Mouse (Mus musculus) limb, embryonic 11.5 days (tissue): ENCODE measurements around the gene R3hdm4. TPM values are rescaled to one million over a fixed set of nuclear protein-coding genes. Genes with fewer than 3 reads are reported as not detected.

ENCODE experiments used
- ATAC-seq: fragments of 200-750 bp; cut with Nextera tagmentation; 2 replicates; pipeline ENCODE4 v1.8.0; 2017; ENCODE audit warnings: low read depth; ENCODE audit not compliant: insufficient number of reproducible peaks, low FRiP score, low TSS enrichment
- DNase-seq: peaks from one replicate; pipeline ENCODE4 v3.0.0-alpha.2; 2015; ENCODE audit warnings: low spot score
- H3K27ac ChIP-seq: fragments of 300-500 bp; sonication (generic); replicated peaks from 2 replicates; pipeline ENCODE4 v1.5.1; 2014; ENCODE audit warnings: low read depth, mild to moderate bottlenecking, low read length
- H3K27me3 ChIP-seq: fragments of 300-500 bp; sonication (generic); 2 replicates; pipeline ENCODE4 v1.6.1; 2014; ENCODE audit warnings: mild to moderate bottlenecking, low read length, mixed read lengths; ENCODE audit not compliant: control insufficient read depth, insufficient read depth
- H3K36me3 ChIP-seq: fragments of 300-500 bp; sonication (generic); 2 replicates; pipeline ENCODE4 v1.6.1; 2014; ENCODE audit warnings: mild to moderate bottlenecking, low read length, moderate library complexity, mixed read lengths; ENCODE audit not compliant: control insufficient read depth, insufficient read depth
- H3K4me1 ChIP-seq: fragments of 300-500 bp; sonication (generic); 2 replicates; pipeline ENCODE4 v1.6.1; 2014; ENCODE audit warnings: low read length, mixed read lengths; ENCODE audit not compliant: control insufficient read depth, insufficient read depth
- H3K4me2 ChIP-seq: fragments of 300-500 bp; sonication (generic); 2 replicates; pipeline ENCODE4 v1.6.1; 2014; ENCODE audit warnings: low read depth, mild to moderate bottlenecking, moderate library complexity; ENCODE audit not compliant: severe bottlenecking
- H3K4me3 ChIP-seq: fragments of 300-500 bp; sonication (generic); 2 replicates; pipeline ENCODE4 v1.5.1; 2014; ENCODE audit warnings: low read depth, low read length
- H3K9ac ChIP-seq: fragments of 300-500 bp; sonication (generic); 2 replicates; pipeline ENCODE4 v1.6.1; 2014; ENCODE audit warnings: mild to moderate bottlenecking, low read length
- H3K9me3 ChIP-seq: fragments of 300-500 bp; sonication (generic); 2 replicates; pipeline ENCODE4 v1.6.1; 2016; ENCODE audit warnings: low read length; ENCODE audit not compliant: control insufficient read depth
- WGBS: fragments of 180-500 bp; shearing (Covaris S2); extraction: QIAGEN DNeasy Blood & Tissue Kit; methylation state at CpG from one replicate; pipeline ENCODE4 v1.1.7; 2014; 5-methylcytosine and 5-hydroxymethylcytosine counted together
- microRNA-seq: library from miRNA; unstranded; fragments of <30 nt; microRNA quantifications from one replicate; pipeline ENCODE4, GENCODE M21; 2016
- polyA plus RNA-seq: library from polyadenylated mRNA; unstranded; fragments of >200 nt; fragmentation: Nextera tagmentation; extraction: Ambion mirVana; gene quantifications from 2 replicates; pipeline ENCODE4 v1.2.1, GENCODE M21; 2014

The R3hdm4 gene
- polyA plus RNA-seq, 1 experiment from 2014 or later, result 133 TPM

- Histone ChIP-seq H3K27ac (no peak overlapping the region; the same call in 1 of the 2 replicates), H3K36me3 (peaks cover 61% of the 10 kb centered on the region), H3K4me1 (peaks cover 27% of the 10 kb centered on the region), H3K4me2 (no peak overlapping the region), H3K9me3 (no peaks in the 10 kb centered on the region), H3K9ac (no peak overlapping the region), H3K4me3 (no peak overlapping the region), H3K27me3 (no peaks in the 10 kb centered on the region)
- no peak for DNase-seq
- WGBS, result 94% methylated on average over 26 of the region's 26 CpGs
- no peak for ATAC-seq
Observed at GRCm38 (mm10) chr10:79860079-79860911, 60.7 kb downstream of the R3hdm4 start.

Small RNA genes lying within 50 kb of the gene (microRNA-seq; reads per million reads assigned to microRNA genes)
- gene Mir6910, result not detected

Other genes starting within 250 kb of the R3hdm4 start
- gene Cdc34, start 239.0 kb downstream of the R3hdm4 start, polyA plus RNA-seq, result 171 and 175 TPM in 2 replicates
- 0.45 and 0.94 TPM in 2 replicates for gene Gzmm, start 232.2 kb downstream of the R3hdm4 start, polyA plus RNA-seq
- 633 and 674 TPM in 2 replicates for gene Bsg, start 216.7 kb downstream of the R3hdm4 start, polyA plus RNA-seq
- not detected in 2 replicates for gene Hcn2, start 204.6 kb downstream of the R3hdm4 start, polyA plus RNA-seq
- gene Polrmt, start 174.6 kb downstream of the R3hdm4 start, polyA plus RNA-seq, result 32.2 and 36.1 TPM in 2 replicates
- gene Fgf22, start 166.1 kb downstream of the R3hdm4 start, polyA plus RNA-seq, result 0.17 and 0.33 TPM in 2 replicates
- gene Rnf126, start 154.3 kb downstream of the R3hdm4 start, polyA plus RNA-seq, result 112 and 118 TPM in 2 replicates
- gene Fstl3, start 143.9 kb downstream of the R3hdm4 start, polyA plus RNA-seq, result 1.8 and 1.9 TPM in 2 replicates
- not detected in 2 replicates for gene Prss57, start 130.2 kb downstream of the R3hdm4 start, polyA plus RNA-seq
- 108 and 109 TPM in 2 replicates for gene Palm, start 127.6 kb downstream of the R3hdm4 start, polyA plus RNA-seq
- gene Misp, start 100.2 kb downstream of the R3hdm4 start, polyA plus RNA-seq, result 0.21 and 0.29 TPM in 2 replicates
- gene Ptbp1, start 66.8 kb downstream of the R3hdm4 start, polyA plus RNA-seq, result 328 and 351 TPM in 2 replicates
- 16.0 and 19.6 TPM in 2 replicates for gene Prtn3, start 46.7 kb downstream of the R3hdm4 start, polyA plus RNA-seq
- 95.1 and 95.7 TPM in 2 replicates for gene Plppr3, start 46.6 kb downstream of the R3hdm4 start, polyA plus RNA-seq
- gene Elane, start 35.0 kb downstream of the R3hdm4 start, polyA plus RNA-seq, result 0.20 TPM in 1 of 2 replicates, not detected in the other
- not detected in 2 replicates for gene Cfd, start 30.4 kb downstream of the R3hdm4 start, polyA plus RNA-seq
- 43.1 and 43.8 TPM in 2 replicates for gene Med16, start 12.3 kb downstream of the R3hdm4 start, polyA plus RNA-seq
- gene Gm26602, start 10.4 kb downstream of the R3hdm4 start, polyA plus RNA-seq, result 6.7 TPM in 1 of 2 replicates, not detected in the other
- 0.21 and 0.34 TPM in 2 replicates for gene Kiss1r, start 4.2 kb downstream of the R3hdm4 start, polyA plus RNA-seq
- 11.8 and 12.9 TPM in 2 replicates for gene Arid3a, start 5.8 kb upstream of the R3hdm4 start, polyA plus RNA-seq
- 141 and 144 TPM in 2 replicates for gene Wdr18, start 38.9 kb upstream of the R3hdm4 start, polyA plus RNA-seq
- gene Grin3b, start 49.5 kb upstream of the R3hdm4 start, polyA plus RNA-seq, result 0.23 and 0.41 TPM in 2 replicates
- 15.7 and 15.9 TPM in 2 replicates for gene Tmem259, start 63.1 kb upstream of the R3hdm4 start, polyA plus RNA-seq
- 250 and 255 TPM in 2 replicates for gene Cnn2, start 67.4 kb upstream of the R3hdm4 start, polyA plus RNA-seq
- 1.3 and 1.4 TPM in 2 replicates for gene Abca7, start 75.3 kb upstream of the R3hdm4 start, polyA plus RNA-seq
- 8.5 and 10.8 TPM in 2 replicates for gene Arhgap45, start 95.4 kb upstream of the R3hdm4 start, polyA plus RNA-seq
- 294 and 308 TPM in 2 replicates for gene Polr2e, start 118.6 kb upstream of the R3hdm4 start, polyA plus RNA-seq
- 475 and 534 TPM in 2 replicates for gene Gpx4, start 126.0 kb upstream of the R3hdm4 start, polyA plus RNA-seq
- 8.1 and 10.8 TPM in 2 replicates for gene Sbno2, start 184.4 kb upstream of the R3hdm4 start, polyA plus RNA-seq
- gene Stk11, start 194.6 kb upstream of the R3hdm4 start, polyA plus RNA-seq, result 23.6 and 27.1 TPM in 2 replicates
- gene Atp5d, start 217.4 kb upstream of the R3hdm4 start, polyA plus RNA-seq, result 416 and 426 TPM in 2 replicates
- 4.7 and 6.5 TPM in 2 replicates for gene Cbarp, start 219.6 kb upstream of the R3hdm4 start, polyA plus RNA-seq
- gene Midn, start 227.1 kb upstream of the R3hdm4 start, polyA plus RNA-seq, result 59.3 and 60.9 TPM in 2 replicates
- gene Cirbp, start 244.8 kb upstream of the R3hdm4 start, polyA plus RNA-seq, result 67.9 and 68.1 TPM in 2 replicates